Mouse (Mus musculus): ENCODE measurements around the gene Dio2.

Gene Dio2

GRCm38 (mm10) chr12:90738388-90739223 is at the start of gene Dio2:
Dio2 (minus strand) TSS chr12:90738438.
- in situ Hi-C loops (cut with MboI; ENCODE audit: unreplicated experiment in 2 of 2): loop anchor here (5.0 to 25.0 kb wide), 11 partner anchors 94 to 1234 kb away; partner anchors contain the start of gene Gtf2a1 (in 1 of the 2)

DNA sequence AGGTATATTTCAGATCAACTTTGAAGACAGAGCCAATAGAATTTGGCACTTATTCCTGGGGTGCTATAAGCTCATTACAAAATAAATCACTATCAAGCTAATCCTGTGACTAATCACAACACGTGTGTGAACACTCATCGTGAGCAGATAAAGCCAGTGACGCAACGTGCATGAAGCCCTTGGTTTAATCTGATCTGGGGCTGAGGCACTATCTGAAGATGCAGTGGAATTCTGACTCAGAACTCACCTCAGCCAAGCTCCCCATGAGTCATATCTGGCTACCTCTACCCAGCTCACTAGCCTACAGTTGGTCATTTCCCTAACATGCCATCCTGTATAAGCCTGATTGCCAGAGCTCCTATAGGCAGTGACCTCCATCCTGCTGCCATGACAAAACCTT is 43.2 kb upstream of the Dio2 start:
- in situ Hi-C loops (cut with MboI; ENCODE audit: unreplicated experiment in 2 of 2): no loop called here

DNA sequence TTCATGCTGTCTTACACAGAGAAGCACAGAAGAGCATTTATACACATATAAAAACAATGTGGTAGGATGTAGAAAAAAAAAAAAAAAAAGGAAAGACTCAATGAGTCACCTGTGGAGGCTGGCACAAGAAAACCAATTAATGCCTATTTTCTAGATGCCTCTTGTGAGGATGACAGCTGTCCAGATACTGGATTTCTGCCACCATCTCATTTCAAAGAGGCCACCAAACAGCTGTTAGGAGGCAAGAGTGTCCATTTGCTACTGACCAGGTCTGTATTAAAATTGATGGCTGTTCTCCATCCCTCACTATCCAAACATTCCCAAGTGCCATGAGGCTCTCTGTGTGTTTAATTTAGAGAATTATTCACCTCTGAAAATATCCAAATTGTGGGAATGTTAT is 6.5 kb upstream of the Dio2 start:
- in situ Hi-C loops (cut with MboI; ENCODE audit: unreplicated experiment in 2 of 2): loop anchor here (25.0 kb wide), 4 partner anchors 843 to 1232 kb away; partner anchors contain the start of gene Gtf2a1 (in 1 of the 2)

DNA sequence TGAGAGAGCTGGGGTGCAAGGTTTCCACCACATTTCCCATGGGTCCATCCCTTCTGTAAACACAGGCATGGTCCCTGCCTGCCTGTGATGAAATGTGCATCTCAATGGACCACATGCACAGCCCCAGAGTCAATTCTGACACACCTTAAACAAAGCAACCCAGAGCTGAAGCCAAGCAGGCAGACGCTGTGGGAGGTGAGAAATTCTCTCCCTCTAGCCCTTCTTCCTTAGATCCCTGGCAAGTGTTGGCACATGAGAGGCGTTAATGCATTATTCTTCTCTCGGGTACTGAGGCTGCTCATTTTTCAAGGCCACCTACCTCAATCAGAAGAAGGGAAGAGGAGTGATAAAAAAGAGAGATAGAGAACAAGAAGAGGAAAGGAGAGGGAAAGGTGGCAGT is 5.4 kb upstream of the Dio2 start:
- in situ Hi-C loops (cut with MboI; ENCODE audit: unreplicated experiment in 2 of 2): loop anchor here (25.0 kb wide), 4 partner anchors 844 to 1231 kb away; partner anchors contain the start of gene Gtf2a1 (in 1 of the 2)

- in situ Hi-C loops (cut with MboI; ENCODE audit: unreplicated experiment in 2 of 2): loop anchor here (25.0 kb wide), 4 partner anchors 847 to 1228 kb away; partner anchors contain the start of gene Gtf2a1 (in 1 of the 2)
These were observed 2.2 kb upstream of the Dio2 start for GRCm38 (mm10) chr12:90740468-90740867.

DNA sequence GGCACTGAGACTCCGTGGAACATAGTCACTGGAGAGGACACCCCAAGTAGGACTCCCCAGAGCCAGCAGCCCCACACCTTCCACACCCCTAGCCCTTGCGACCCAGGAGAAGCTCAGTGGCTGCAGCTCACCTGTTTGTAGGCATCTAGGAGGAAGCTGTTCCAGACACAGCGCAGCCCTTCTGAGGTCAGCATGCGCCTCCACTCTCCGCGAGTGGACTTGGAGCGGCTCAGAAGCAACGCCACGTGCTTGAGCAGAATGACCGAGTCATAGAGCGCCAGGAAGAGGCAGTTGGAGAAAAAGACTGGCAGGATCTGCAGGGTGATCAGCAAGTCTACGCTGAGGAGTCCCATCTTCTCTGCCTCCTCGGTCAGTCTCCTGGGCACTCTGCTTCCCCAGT is 306 bp downstream of the Dio2 start:
- in situ Hi-C loops (cut with MboI; ENCODE audit: unreplicated experiment in 2 of 2): loop anchor here (5.0 to 25.0 kb wide), 11 partner anchors 93 to 1233 kb away; partner anchors contain the start of gene Gtf2a1 (in 1 of the 2)

DNA sequence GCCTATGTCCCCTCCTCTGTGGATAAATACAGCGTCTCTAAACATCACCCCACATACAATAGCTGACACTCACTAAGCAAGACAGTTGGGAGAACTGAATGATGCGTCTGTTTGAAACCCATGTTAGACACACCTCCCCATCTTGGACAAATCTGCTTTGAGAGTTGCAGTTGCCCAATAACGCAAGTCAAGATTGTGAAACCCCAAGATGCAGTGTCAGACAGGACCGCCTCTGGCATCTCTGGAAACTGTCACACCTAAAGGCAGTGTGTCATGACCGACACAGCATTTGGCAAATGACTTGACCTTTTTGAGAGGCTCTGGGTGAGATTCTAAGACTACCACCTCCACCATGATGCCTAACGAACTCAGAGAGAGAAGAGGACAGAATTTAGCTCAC is 2.8 kb downstream of the Dio2 start:
- in situ Hi-C loops (cut with MboI; ENCODE audit: unreplicated experiment in 2 of 2): loop anchor here (5.0 to 25.0 kb wide), 11 partner anchors 91 to 1231 kb away; partner anchors contain the start of gene Gtf2a1 (in 1 of the 2)

DNA sequence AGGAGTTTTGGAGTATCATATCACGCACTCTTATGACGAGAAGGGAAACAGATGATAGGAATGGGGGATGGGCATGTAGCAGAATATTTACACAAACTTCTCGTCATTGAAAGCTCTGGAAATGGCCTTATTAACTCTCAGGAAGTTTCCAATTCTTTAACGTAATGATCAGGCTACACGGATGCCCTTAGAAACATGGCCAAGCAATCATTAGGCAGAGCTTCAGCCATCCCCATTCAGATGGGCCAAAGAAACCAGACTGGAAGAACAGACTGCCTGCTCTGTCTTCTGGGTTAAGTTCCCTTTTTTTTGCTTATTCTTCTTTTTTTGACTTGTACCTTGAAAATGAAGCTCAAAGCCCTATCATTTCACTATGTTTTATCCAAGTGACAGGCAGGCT is 3.7 kb downstream of the Dio2 start:
- in situ Hi-C loops (cut with MboI; ENCODE audit: unreplicated experiment in 2 of 2): loop anchor here (10.0 to 25.0 kb wide), 9 partner anchors 90 to 1230 kb away; partner anchors contain the start of gene Gtf2a1 (in 1 of the 2)

- in situ Hi-C loops (cut with MboI; ENCODE audit: unreplicated experiment in 2 of 2): loop anchor here (10.0 to 25.0 kb wide), 9 partner anchors 89 to 1229 kb away; partner anchors contain the start of gene Gtf2a1 (in 1 of the 2)
These were observed 4.5 kb downstream of the Dio2 start for GRCm38 (mm10) chr12:90733721-90734120.

GRCm38 (mm10) chr12:90729648-90730047 is 8.6 kb downstream of the Dio2 start:
- in situ Hi-C loops (cut with MboI; ENCODE audit: unreplicated experiment in 2 of 2): loop anchor here (5.0 to 25.0 kb wide), 11 partner anchors 85 to 1225 kb away; partner anchors contain the start of gene Gtf2a1 (in 1 of the 2)

GRCm38 (mm10) chr12:90725107-90725506 is 13.1 kb downstream of the Dio2 start:
- in situ Hi-C loops (cut with MboI; ENCODE audit: unreplicated experiment in 2 of 2): loop anchor here (5.0 to 25.0 kb wide), 7 partner anchors 80 to 1213 kb away; partner anchors contain the start of gene Gtf2a1 (in 1 of the 2)

GRCm38 (mm10) chr12:90724644-90725043 is 13.6 kb downstream of the Dio2 start:
- in situ Hi-C loops (cut with MboI; ENCODE audit: unreplicated experiment in 2 of 2): loop anchor here (5.0 to 25.0 kb wide), 7 partner anchors 80 to 1212 kb away; partner anchors contain the start of gene Gtf2a1 (in 1 of the 2)

DNA sequence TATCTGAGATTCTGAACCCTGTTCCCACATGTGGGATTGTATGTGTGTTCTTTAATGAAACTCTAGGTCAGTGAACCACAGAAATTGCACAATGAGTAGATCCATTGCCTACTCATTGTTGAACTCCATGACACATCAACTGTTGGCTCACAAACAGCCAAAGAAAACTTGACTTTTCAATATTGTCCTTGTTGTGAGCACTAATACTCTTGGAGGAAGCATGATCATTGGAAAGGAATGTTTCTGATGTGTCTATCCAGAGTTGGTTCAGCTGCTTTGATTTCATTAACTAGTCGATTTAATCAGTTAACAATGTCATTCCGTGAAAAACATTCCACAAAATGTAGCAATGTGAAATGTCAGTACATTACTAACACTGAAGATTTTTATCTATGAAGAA is 44.1 kb downstream of the Dio2 start:
- in situ Hi-C loops (cut with MboI; ENCODE audit: unreplicated experiment in 2 of 2): no loop called here
